Mouse (Mus musculus) spleen, adult 2 months (tissue): Measurements from ENCODE around the gene Med11. TPM values are rescaled to one million over a fixed set of nuclear protein-coding genes. Genes with fewer than 3 reads are reported as not detected.

ENCODE experiments used
- DNase-seq, 2 experiments: peaks; one replicate each; pipeline versions ENCODE4 v3.0.0 to v3.0.0-alpha.2; 2012 to 2021; ENCODE audit warnings: low spot score in 2 of 2, low read depth in 1 of 2
- H3K27ac ChIP-seq: fragments of 200-500 bp; 2 replicates; pipeline ENCODE4 v1.5.1; 2012; ENCODE audit warnings: low read length, inconsistent platforms; ENCODE audit not compliant: insufficient read depth
- H3K27me3 ChIP-seq: fragments of 200-500 bp; 2 replicates; pipeline ENCODE4 v1.6.1; 2012; ENCODE audit warnings: mild to moderate bottlenecking, moderate library complexity, low read length, inconsistent platforms; ENCODE audit not compliant: control insufficient read depth, insufficient read depth
- H3K36me3 ChIP-seq: fragments of 200-500 bp; 2 replicates; pipeline ENCODE4 v1.6.1; 2012; ENCODE audit warnings: mild to moderate bottlenecking, low read length, inconsistent platforms; ENCODE audit not compliant: control insufficient read depth, insufficient read depth
- H3K4me1 ChIP-seq: fragments of 200-500 bp; 2 replicates; pipeline ENCODE4 v1.6.1; 2011; ENCODE audit warnings: inconsistent platforms; ENCODE audit not compliant: control insufficient read depth, insufficient read depth, insufficient read length
- H3K4me3 ChIP-seq: fragments of 200-500 bp; 2 replicates; pipeline ENCODE4 v1.5.1; 2011; ENCODE audit warnings: mild to moderate bottlenecking, inconsistent platforms; ENCODE audit not compliant: insufficient read depth, insufficient read length; ENCODE audit errors: extremely low read depth
- CTCF ChIP-seq: fragments of 200-500 bp; IDR thresholded peaks from 2 replicates; pipeline ENCODE4 v1.5.1; 2011; ENCODE audit warnings: mild to moderate bottlenecking, inconsistent platforms; ENCODE audit not compliant: insufficient read depth, insufficient read length, insufficient replicate concordance; ENCODE audit errors: extremely low read depth
- POLR2A ChIP-seq: fragments of 200-500 bp; IDR thresholded peaks from 2 replicates; pipeline ENCODE4 v1.6.1; 2011; ENCODE audit warnings: low read depth, low read length, inconsistent platforms
- WGBS: fragments of 180-500 bp; shearing (Covaris S2); methylation state at CpG from one replicate; pipeline ENCODE4 v1.1.7; 2018; 5-methylcytosine and 5-hydroxymethylcytosine counted together
- polyA plus RNA-seq: library from polyadenylated mRNA; depleted of rRNA; stranded (reverse); fragments of >200 nt; gene quantifications from 2 replicates; pipeline ENCODE4 v1.2.3, GENCODE M21; 2012

Med11 gene
- polyA plus RNA-seq, 1 experiment = 24.6 TPM

GRCm38 (mm10) chr11:70433951-70434350, 17.8 kb upstream of the Med11 start:
- 70% methylated on average over 3 of the region's 3 CpGs for WGBS
- TF ChIP-seq CTCF (no peak), POLR2A (no peak)
- peak overlapping the region; percentile 82 for H3K27ac ChIP-seq
- H3K27me3 ChIP-seq = no peaks in the 10 kb centered on the region
- H3K36me3 ChIP-seq = peaks cover 24% of the 10 kb centered on the region
- H3K4me1 ChIP-seq = peaks cover 15% of the 10 kb centered on the region; the same call in 1 of the 2 replicates
- no peak for DNase-seq
- peak overlapping the region; percentile 77 for H3K4me3 ChIP-seq

DNA sequence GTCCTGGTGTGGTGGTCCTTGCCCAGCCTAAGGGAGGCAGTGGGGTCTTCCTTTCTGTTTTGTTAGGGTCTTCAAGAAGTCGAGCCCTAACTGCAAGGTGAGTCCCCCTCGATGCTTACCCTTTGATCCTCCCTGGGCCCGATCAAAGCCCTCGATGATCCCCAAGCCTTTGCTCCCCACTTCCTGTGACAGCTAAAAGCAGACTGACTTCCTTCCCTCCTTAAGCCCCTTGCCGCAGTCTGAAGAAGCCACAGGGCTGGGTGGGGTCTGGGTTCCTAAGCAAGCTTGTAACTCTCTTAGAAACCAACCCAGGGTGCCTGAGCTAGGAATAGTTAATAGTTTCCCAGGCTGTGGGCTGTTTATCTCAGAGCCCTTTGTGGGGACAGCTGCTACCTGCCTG, 16.2 kb upstream of the Med11 start:
- no peak for DNase-seq
- peak overlapping the region; percentile 32; the same call in 1 of the 2 replicates for H3K4me3 ChIP-seq
- H3K4me1 ChIP-seq = peaks cover 15% of the 10 kb centered on the region; the same call in 1 of the 2 replicates
- WGBS = 14% methylated on average over 5 of the region's 5 CpGs
- no peaks in the 10 kb centered on the region for H3K27me3 ChIP-seq
- peak overlapping the region; percentile 82 for H3K27ac ChIP-seq
- peaks cover 37% of the 10 kb centered on the region for H3K36me3 ChIP-seq
- no peak for TF ChIP-seq POLR2A
- no peak for TF ChIP-seq CTCF

- Histone ChIP-seq H3K27me3 (no peaks in the 10 kb centered on the region), H3K4me3 (no peak overlapping the region), H3K27ac (no peak overlapping the region), H3K36me3 (peaks cover 44% of the 10 kb centered on the region), H3K4me1 (peaks cover 15% of the 10 kb centered on the region; the same call in 1 of the 2 replicates)
- DNase-seq = no peak
- TF ChIP-seq CTCF (no peak), POLR2A (no peak)
- whole genome bisulfite sequencing = 31% methylated on average over 6 of the region's 6 CpGs
Observed at GRCm38 (mm10) chr11:70437426-70437825, 14.3 kb upstream of the Med11 start.

- Histone ChIP-seq H3K4me3 (no peak overlapping the region), H3K36me3 (peaks cover 44% of the 10 kb centered on the region), H3K27me3 (no peaks in the 10 kb centered on the region), H3K4me1 (peaks cover 13% of the 10 kb centered on the region; the same call in 1 of the 2 replicates), H3K27ac (no peak overlapping the region)
- 82% methylated on average over 7 of the region's 7 CpGs for WGBS
- TF ChIP-seq POLR2A = no peak
- no peak for TF ChIP-seq CTCF
- DNase-seq = no peak
Observed at GRCm38 (mm10) chr11:70438728-70439374, 12.9 kb upstream of the Med11 start.

DNA sequence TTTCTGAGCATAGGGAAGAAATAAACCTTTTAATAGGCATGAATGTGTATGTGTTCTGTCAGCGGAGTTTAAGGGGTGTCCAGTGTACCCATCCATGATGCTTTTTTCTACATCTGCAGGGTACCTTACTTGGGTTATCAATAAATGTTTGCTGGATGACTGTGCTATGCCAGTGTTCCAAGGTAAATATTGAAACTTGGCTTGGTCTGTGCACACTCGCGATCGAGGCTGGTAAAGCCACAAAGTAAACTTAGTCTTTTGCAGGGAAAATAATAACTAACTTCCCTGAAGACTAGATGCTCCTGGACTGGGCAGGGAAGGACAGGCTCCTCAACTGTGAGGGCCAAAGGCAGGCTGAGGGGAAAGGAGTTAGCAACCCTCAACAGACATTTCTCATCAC, 11.1 kb upstream of the Med11 start:
- Histone ChIP-seq H3K4me1 (peaks cover 12% of the 10 kb centered on the region; the same call in 1 of the 2 replicates), H3K36me3 (peaks cover 44% of the 10 kb centered on the region), H3K27ac (no peak overlapping the region), H3K27me3 (no peaks in the 10 kb centered on the region), H3K4me3 (no peak overlapping the region)
- 95% methylated on average over 4 of the region's 4 CpGs for WGBS
- TF ChIP-seq POLR2A = no peak
- TF ChIP-seq CTCF = no peak
- DNase-seq = no peak

- Histone ChIP-seq H3K27me3 (no peaks in the 10 kb centered on the region), H3K4me3 (no peak overlapping the region), H3K36me3 (peaks cover 36% of the 10 kb centered on the region), H3K4me1 (peaks cover 6% of the 10 kb centered on the region), H3K27ac (no peak overlapping the region)
- TF ChIP-seq POLR2A (no peak), CTCF (no peak)
- DNase-seq = no peak
- 89% methylated on average over 7 of the region's 7 CpGs for WGBS
Observed at GRCm38 (mm10) chr11:70441882-70442281, 9.8 kb upstream of the Med11 start.

- no peak for DNase-seq
Observed at GRCm38 (mm10) chr11:70443964-70444363, 7.8 kb upstream of the Med11 start.

More at GRCm38 (mm10) chr11:70443964-70444363, 7.8 kb upstream of the Med11 start:
- no peak overlapping the region for H3K4me3 ChIP-seq
- H3K36me3 ChIP-seq = peaks cover 19% of the 10 kb centered on the region
- H3K27me3 ChIP-seq = no peaks in the 10 kb centered on the region
- no peak for TF ChIP-seq CTCF
- TF ChIP-seq POLR2A = no peak
- 79% methylated on average over 3 of the region's 3 CpGs for WGBS
- no peak overlapping the region for H3K27ac ChIP-seq
- H3K4me1 ChIP-seq = peaks cover 10% of the 10 kb centered on the region
